Mouse (Mus musculus) myocyte (in vitro differentiated cells): ENCODE results near the gene Pdhx. TPM values are rescaled to one million over a fixed set of nuclear protein-coding genes. Genes with fewer than 3 reads are reported as not detected.

Experiments used
- H3K27me3 ChIP-seq: one replicate; pipeline ENCODE4 v1.6.1; 2011; ENCODE audit not compliant: control insufficient read depth, insufficient read depth, insufficient read length
- H3K36me3 ChIP-seq: one replicate; pipeline ENCODE4 v1.6.1; 2011; ENCODE audit not compliant: control insufficient read depth, insufficient read depth
- H3K4me2 ChIP-seq: one replicate; pipeline ENCODE4 v1.6.1; 2011; ENCODE audit warnings: low read depth, control low read depth
- H3K4me3 ChIP-seq: one replicate; pipeline ENCODE4 v1.5.1; 2011; ENCODE audit warnings: mild to moderate bottlenecking, control low read depth, moderate library complexity
- H3K79me2 ChIP-seq: one replicate; pipeline ENCODE4 v1.6.1; 2011; ENCODE audit not compliant: control insufficient read depth, insufficient read depth
- H3ac ChIP-seq: one replicate; pipeline ENCODE4 v1.6.1; 2011; ENCODE audit not compliant: control insufficient read depth, insufficient read length
- CEBPB ChIP-seq: IDR thresholded peaks from 2 replicates; pipeline ENCODE4 v1.6.1; 2011; ENCODE audit warnings: mild to moderate bottlenecking, moderate library complexity; ENCODE audit not compliant: poor library complexity, insufficient read depth, severe bottlenecking
- E2F4 ChIP-seq: IDR thresholded peaks from one replicate; pipeline ENCODE4 v1.6.1; 2011; ENCODE audit warnings: mild to moderate bottlenecking, control low read depth, moderate library complexity; ENCODE audit not compliant: insufficient read depth
- MAX ChIP-seq: IDR thresholded peaks from one replicate; pipeline ENCODE4 v1.6.1; 2011; ENCODE audit warnings: low read depth, mild to moderate bottlenecking, control low read depth
- MYOD1 ChIP-seq, 3 experiments: IDR thresholded peaks; one replicate each; pipeline ENCODE4 v1.6.1; 2011; ENCODE audit warnings: control low read depth in 2 of 3, low read depth in 2 of 3, mild to moderate bottlenecking in 2 of 3, moderate library complexity in 1 of 3; ENCODE audit not compliant: insufficient read length in 2 of 3, control insufficient read depth in 1 of 3
- MYOG ChIP-seq, 3 experiments: IDR thresholded peaks; one replicate each; pipeline ENCODE4 v1.6.1; 2011; ENCODE audit warnings: control low read depth in 2 of 3, low read depth in 2 of 3, mild to moderate bottlenecking in 2 of 3; ENCODE audit not compliant: insufficient read length in 2 of 3, control insufficient read depth in 1 of 3, insufficient read depth in 1 of 3
- POLR2A ChIP-seq: IDR thresholded peaks from one replicate; pipeline ENCODE4 v1.6.1; 2011; ENCODE audit warnings: low read depth, mild to moderate bottlenecking, control low read depth, moderate library complexity; ENCODE audit not compliant: insufficient read length
- POLR2AphosphoS2 ChIP-seq: IDR thresholded peaks from one replicate; pipeline ENCODE4 v1.6.1; 2011; ENCODE audit warnings: low read depth, control low read depth; ENCODE audit not compliant: insufficient read length
- REST ChIP-seq: IDR thresholded peaks from one replicate; pipeline ENCODE4 v1.6.1; 2011; ENCODE audit warnings: mild to moderate bottlenecking, control low read depth, moderate library complexity; ENCODE audit not compliant: insufficient read depth, insufficient read length
- SRF ChIP-seq: IDR thresholded peaks from one replicate; pipeline ENCODE4 v1.6.1; 2011; ENCODE audit warnings: low read depth; ENCODE audit not compliant: control insufficient read depth, insufficient read length
- TCF12 ChIP-seq: IDR thresholded peaks from one replicate; pipeline ENCODE4 v1.6.1; 2011; ENCODE audit warnings: mild to moderate bottlenecking, control low read depth; ENCODE audit not compliant: poor library complexity, insufficient read depth, severe bottlenecking
- TCF3 ChIP-seq: IDR thresholded peaks from one replicate; pipeline ENCODE4 v1.6.1; 2011; ENCODE audit warnings: low read depth, control low read depth; ENCODE audit not compliant: insufficient read length
- USF1 ChIP-seq: IDR thresholded peaks from one replicate; pipeline ENCODE4 v1.6.1; 2011; ENCODE audit warnings: low read depth, mild to moderate bottlenecking, control low read depth, moderate library complexity
- polyA plus RNA-seq: library from polyadenylated mRNA; unstranded; fragments of >200 nt; fragmentation: generic; extraction: Trizol; gene quantifications from one replicate; pipeline ENCODE4 v1.2.1, GENCODE M21; 2012; ENCODE audit warnings: missing spikeins

The Pdhx gene
- polyA plus RNA-seq, 1 experiment: 37.4 TPM

- no peak for TF ChIP-seq MAX
- no peak for TF ChIP-seq POLR2A
- no peak for TF ChIP-seq TCF3
- no peak for TF ChIP-seq POLR2AphosphoS2
- TF ChIP-seq TCF12: no peak
- TF ChIP-seq MYOD1 (IDR thresholded peaks at IDR 0.05; ENCODE audit: control insufficient read depth in 1 of 3, insufficient read length in 2 of 3, low read depth in 2 of 3): no peak
- no peak for TF ChIP-seq MYOG (IDR thresholded peaks at IDR 0.05; ENCODE audit: control insufficient read depth in 1 of 3, insufficient read depth in 1 of 3, insufficient read length in 2 of 3, low read depth in 2 of 3)
- Histone ChIP-seq H3K36me3 (no peaks in the 10 kb centered on the region), H3K27me3 (no peaks in the 10 kb centered on the region), H3K79me2 (no peaks in the 10 kb centered on the region), H3K4me2 (no peak overlapping the region), H3ac (no peak overlapping the region), H3K4me3 (no peak overlapping the region)
These were observed 13.1 kb upstream of the Pdhx start for GRCm38 (mm10) chr2:103086432-103086831.

DNA sequence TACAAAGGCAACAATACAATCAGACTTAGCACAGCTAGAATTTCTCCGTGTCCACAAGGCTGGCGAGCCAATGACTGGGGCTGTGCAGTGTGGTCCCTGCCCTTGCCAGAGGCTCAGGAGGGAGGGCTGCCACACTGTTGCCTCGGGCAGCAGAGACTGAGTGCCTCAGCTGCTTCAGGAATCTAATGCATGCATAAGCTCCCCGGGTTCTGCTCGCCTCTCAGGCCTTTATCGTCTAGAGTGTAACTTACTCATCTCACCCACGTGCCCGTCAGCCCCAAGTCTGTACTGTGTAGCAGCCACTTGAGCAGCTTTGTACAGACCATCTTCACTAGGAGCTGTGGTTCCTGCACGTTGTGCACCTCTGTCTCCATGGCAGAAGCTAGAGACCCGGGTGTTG lies 12.3 kb upstream of the Pdhx start:
- no peak overlapping the region for H3K4me2 ChIP-seq
- no peak for TF ChIP-seq MAX
- peak in 1 of 3 experiments; percentile 19 for TF ChIP-seq MYOG (IDR thresholded peaks at IDR 0.05; ENCODE audit: control insufficient read depth in 1 of 3, insufficient read depth in 1 of 3, insufficient read length in 2 of 3, low read depth in 2 of 3)

GRCm38 (mm10) chr2:103084451-103084850 lies 11.1 kb upstream of the Pdhx start:
- Histone ChIP-seq H3K27me3 (no peaks in the 10 kb centered on the region), H3K79me2 (no peaks in the 10 kb centered on the region), H3K4me2 (no peak overlapping the region), H3K36me3 (peaks cover 6% of the 10 kb centered on the region), H3K4me3 (no peak overlapping the region), H3ac (no peak overlapping the region)
- TF ChIP-seq USF1 (no peak), REST (no peak), SRF (no peak), CEBPB (peak; percentile 90)

More for the DNA sequence above, 12.3 kb upstream of the Pdhx start:
- Histone ChIP-seq H3ac (no peak overlapping the region), H3K36me3 (no peaks in the 10 kb centered on the region), H3K27me3 (no peaks in the 10 kb centered on the region), H3K79me2 (no peaks in the 10 kb centered on the region), H3K4me3 (no peak overlapping the region)

DNA sequence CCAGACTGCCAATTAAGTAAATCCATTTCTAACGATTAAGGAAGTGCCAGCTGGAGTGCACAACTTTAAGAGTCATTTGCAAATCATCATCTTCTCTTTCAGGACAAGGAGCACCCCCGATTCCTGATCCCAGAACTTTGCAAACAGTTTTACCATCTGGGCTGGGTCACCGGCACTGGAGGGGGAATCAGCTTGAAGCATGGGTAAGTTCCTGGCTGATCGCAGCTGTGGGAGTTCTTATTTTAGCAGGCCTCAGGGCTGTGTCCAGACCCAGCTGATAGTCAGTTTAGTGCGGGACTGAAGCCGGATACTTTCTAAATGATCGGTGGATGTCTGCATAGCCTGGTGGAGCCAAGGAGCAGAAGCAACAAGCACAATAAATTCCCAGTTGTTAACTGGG lies 9.5 kb upstream of the Pdhx start:
- Histone ChIP-seq H3K4me3 (no peak overlapping the region), H3K4me2 (no peak overlapping the region), H3K79me2 (no peaks in the 10 kb centered on the region), H3ac (no peak overlapping the region), H3K27me3 (no peaks in the 10 kb centered on the region), H3K36me3 (peaks cover 9% of the 10 kb centered on the region)
- TF ChIP-seq SRF (no peak), REST (no peak), CEBPB (no peak), POLR2A (no peak), TCF12 (no peak), USF1 (no peak), E2F4 (no peak)

- no peak for TF ChIP-seq MAX
- TF ChIP-seq CEBPB: no peak
- TF ChIP-seq USF1: no peak
- no peak for TF ChIP-seq POLR2A
- TF ChIP-seq POLR2AphosphoS2: no peak
- no peak for TF ChIP-seq SRF
- TF ChIP-seq TCF3: no peak
- H3K27me3 ChIP-seq: no peaks in the 10 kb centered on the region
- H3K36me3 ChIP-seq: peaks cover 9% of the 10 kb centered on the region
- H3ac ChIP-seq: no peak overlapping the region
- H3K79me2 ChIP-seq: no peaks in the 10 kb centered on the region
- no peak overlapping the region for H3K4me3 ChIP-seq
- no peak overlapping the region for H3K4me2 ChIP-seq
These were observed 8.4 kb upstream of the Pdhx start for GRCm38 (mm10) chr2:103081706-103082105.

DNA sequence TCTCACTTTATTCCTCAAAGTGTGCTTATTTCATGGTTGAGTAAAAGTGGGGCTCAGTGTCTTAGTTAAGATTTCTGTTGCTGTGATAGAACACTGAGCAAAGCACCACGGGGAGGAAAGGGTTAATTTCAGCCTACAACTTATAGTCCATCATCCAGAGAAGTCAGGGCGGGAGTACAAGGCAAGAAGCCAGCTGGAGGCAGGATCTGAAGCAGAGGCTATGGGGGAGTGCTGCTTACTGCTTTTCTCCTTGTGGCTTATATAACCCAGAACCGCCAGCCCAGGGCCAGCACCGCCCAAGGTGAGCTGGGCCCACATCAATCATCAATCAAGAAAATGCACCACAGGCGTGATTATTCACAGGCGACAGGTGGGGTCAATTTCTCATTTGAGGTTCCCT lies 7.8 kb upstream of the Pdhx start:
- H3K4me3 ChIP-seq: no peak overlapping the region
- TF ChIP-seq E2F4 (no peak), TCF3 (no peak), MYOD1 (IDR thresholded peaks at IDR 0.05; ENCODE audit: control insufficient read depth in 1 of 3, insufficient read length in 2 of 3, low read depth in 2 of 3) (no peak), MYOG (IDR thresholded peaks at IDR 0.05; ENCODE audit: control insufficient read depth in 1 of 3, insufficient read depth in 1 of 3, insufficient read length in 2 of 3, low read depth in 2 of 3) (no peak), SRF (no peak), USF1 (no peak), TCF12 (no peak), CEBPB (no peak), POLR2AphosphoS2 (no peak), POLR2A (no peak), REST (no peak), MAX (no peak)
- H3K36me3 ChIP-seq: peaks cover 9% of the 10 kb centered on the region
- H3ac ChIP-seq: no peak overlapping the region
- H3K27me3 ChIP-seq: no peaks in the 10 kb centered on the region
- no peak overlapping the region for H3K4me2 ChIP-seq
- no peaks in the 10 kb centered on the region for H3K79me2 ChIP-seq
